Mouse (Mus musculus) liver, embryonic 13.5 days (tissue): ENCODE data around the gene Thap3. TPM values are rescaled to one million over a fixed set of nuclear protein-coding genes. Genes with fewer than 3 reads are reported as not detected.
"Not testable (repeated sequence)": the region's sequence is repeated elsewhere in the genome, so short reads cannot be mapped to it uniquely, and the experiment has no call there.

ENCODE experiments used
- ATAC-seq: fragments of 200-750 bp; cut with Nextera tagmentation; 2 replicates; pipeline ENCODE4 v1.8.0; 2017; ENCODE audit warnings: low read depth, mild to moderate bottlenecking, moderate number of reproducible peaks, moderate library complexity
- DNase-seq: peaks from one replicate; pipeline ENCODE4 v3.0.0; 2022
- H3K27ac ChIP-seq: fragments of 300-500 bp; sonication (generic); 2 replicates; pipeline ENCODE4 v1.5.1; 2015; ENCODE audit warnings: moderate library complexity, mild to moderate bottlenecking, inconsistent platforms
- H3K27me3 ChIP-seq: fragments of 300-500 bp; sonication (generic); 2 replicates; pipeline ENCODE4 v1.6.1; 2015; ENCODE audit warnings: mild to moderate bottlenecking, inconsistent platforms
- H3K36me3 ChIP-seq: fragments of 300-500 bp; sonication (generic); 2 replicates; pipeline ENCODE4 v1.6.1; 2015; ENCODE audit warnings: mild to moderate bottlenecking, inconsistent platforms
- H3K4me1 ChIP-seq: fragments of 300-500 bp; sonication (generic); replicated peaks from 2 replicates; pipeline ENCODE4 v1.6.1; 2015; ENCODE audit warnings: inconsistent platforms
- H3K4me2 ChIP-seq: fragments of 300-500 bp; sonication (generic); 2 replicates; pipeline ENCODE4 v1.6.1; 2015; ENCODE audit warnings: inconsistent platforms, mild to moderate bottlenecking, moderate library complexity
- H3K4me3 ChIP-seq: fragments of 300-500 bp; sonication (generic); replicated peaks from 2 replicates; pipeline ENCODE4 v1.5.1; 2015; ENCODE audit warnings: mild to moderate bottlenecking, inconsistent platforms
- H3K9ac ChIP-seq: fragments of 300-500 bp; sonication (generic); 2 replicates; pipeline ENCODE4 v1.6.1; 2015; ENCODE audit warnings: mild to moderate bottlenecking, inconsistent platforms
- H3K9me3 ChIP-seq: fragments of 300-500 bp; sonication (generic); replicated peaks from 2 replicates; pipeline ENCODE4 v1.6.1; 2016; ENCODE audit warnings: inconsistent platforms
- WGBS: fragments of 180-500 bp; shearing (Covaris S2); methylation state at CpG from one replicate; pipeline ENCODE4 v1.1.7; 2015; ENCODE audit not compliant: insufficient replicate concordance; 5-methylcytosine and 5-hydroxymethylcytosine counted together
- polyA plus RNA-seq: library from polyadenylated mRNA; unstranded; fragments of >200 nt; fragmentation: Nextera tagmentation; extraction: Ambion mirVana; gene quantifications from 2 replicates; pipeline ENCODE4 v1.2.1, GENCODE M21; 2015

Gene Thap3
- 7.8 and 8.1 TPM in 2 replicates for polyA plus RNA-seq

DNA sequence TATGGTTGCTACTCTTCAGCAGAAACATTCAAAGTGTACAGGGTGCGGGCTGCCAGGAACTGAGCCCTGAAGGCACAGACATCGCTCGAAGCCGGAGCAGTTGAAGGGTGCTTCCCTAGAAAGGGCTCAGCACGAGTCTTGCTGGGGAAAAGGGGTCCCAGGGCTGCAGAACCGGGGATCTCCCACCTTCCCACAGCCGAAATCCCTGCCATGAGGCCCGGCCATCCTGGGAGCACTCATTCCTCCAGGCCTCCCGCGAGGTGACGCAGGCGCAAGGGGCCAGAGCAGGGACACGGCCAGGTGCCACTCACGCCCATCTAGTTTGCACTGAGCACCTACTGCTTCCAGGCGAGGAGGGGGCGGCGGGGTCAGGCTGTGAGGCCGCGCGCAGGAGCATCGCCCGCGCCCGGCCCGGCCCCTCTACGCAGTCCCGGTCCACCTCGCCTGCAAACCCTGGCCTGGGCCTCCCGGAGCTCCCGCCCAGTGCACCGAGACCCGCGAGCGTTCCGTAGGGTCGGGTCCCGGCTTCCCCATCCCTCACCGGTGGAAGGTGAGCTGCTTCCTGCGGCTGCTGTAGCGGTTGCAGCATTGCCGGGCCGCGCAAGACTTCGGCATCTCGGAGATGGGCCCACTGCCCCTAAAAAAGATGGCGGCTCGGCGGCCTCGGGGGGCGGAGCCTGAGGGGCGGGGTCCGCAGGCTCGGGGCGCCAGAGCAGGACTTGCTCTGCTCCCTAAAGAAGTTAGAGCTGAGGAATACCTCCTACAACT lies at the start of gene Thap3:
TSS of gene Thap3 (minus strand) at position 656 of the 768 bp plus-strand sequence.
- peak within 1 kb of the TSS; percentile 78 for H3K27ac ChIP-seq
- peaks cover 44% of the 10 kb centered on the region for H3K4me1 ChIP-seq
- ATAC-seq (peak; percentile 78), DNase-seq (peak; percentile 68)
- H3K9me3 ChIP-seq: no peaks in the 10 kb centered on the region
- H3K36me3 ChIP-seq: peaks cover 30% of the 10 kb centered on the region
- peak within 1 kb of the TSS; percentile 98 for H3K4me2 ChIP-seq
- peak within 1 kb of the TSS; percentile 76 for H3K4me3 ChIP-seq
- 1% methylated on average over 54 of the region's 54 CpGs for WGBS
- peaks cover 25% of the 10 kb centered on the region for H3K27me3 ChIP-seq
- H3K9ac ChIP-seq: peak within 1 kb of the TSS; percentile 85

DNA sequence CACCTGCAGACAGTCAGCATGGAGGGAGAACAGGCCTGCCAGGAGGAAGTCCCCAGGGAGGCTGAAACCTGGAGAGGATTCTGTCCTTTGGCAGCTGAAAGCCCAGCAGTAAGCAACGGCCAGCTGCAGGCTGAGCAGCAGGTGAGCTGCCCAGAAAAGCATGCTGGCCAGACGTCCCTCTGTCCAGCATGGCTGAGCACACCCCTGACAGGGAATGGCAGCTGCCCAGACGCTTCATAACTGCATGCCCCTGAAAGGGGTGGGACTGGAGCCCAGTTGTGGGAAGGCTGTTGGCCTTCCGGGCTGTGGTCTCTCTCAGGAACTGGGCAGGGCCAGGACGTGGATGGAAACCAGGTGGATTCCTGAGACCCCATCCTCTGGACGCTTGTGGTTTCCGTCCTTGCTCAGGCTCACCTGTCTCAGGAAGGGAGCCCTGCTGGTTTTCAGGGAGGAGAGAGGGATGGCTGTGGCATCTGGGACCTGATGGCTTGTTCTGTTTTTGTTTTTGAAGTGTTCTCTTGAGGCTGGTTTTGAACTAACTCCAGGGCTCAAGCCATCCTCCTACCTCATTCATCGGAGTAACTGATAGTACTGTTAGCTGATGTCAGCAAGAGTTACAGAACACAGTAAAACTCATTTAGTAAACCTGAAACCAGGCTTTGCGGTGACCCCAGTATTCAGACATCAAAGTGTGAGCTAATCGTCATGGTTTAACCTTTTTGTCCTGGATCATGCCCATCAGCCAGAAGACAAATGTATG lies 49.6 kb upstream of the Thap3 start, which contains the start of gene Tas1r1:
TSS of gene Tas1r1 (minus strand) at position 344 of the 760 bp plus-strand sequence.
- H3K4me2 ChIP-seq: peak within 1 kb of the TSS; percentile 96
- WGBS: 38% methylated on average over 10 of the region's 10 CpGs
- H3K36me3 ChIP-seq: peaks cover 26% of the 10 kb centered on the region
- peak within 1 kb of the TSS; percentile 69; the same call in 1 of the 2 replicates for H3K27ac ChIP-seq
- DNase-seq (no peak), ATAC-seq (no peak)
- peak within 1 kb of the TSS; percentile 91 for H3K9ac ChIP-seq
- no peaks in the 10 kb centered on the region for H3K9me3 ChIP-seq
- peak within 1 kb of the TSS; percentile 92 for H3K4me3 ChIP-seq
- peaks cover 36% of the 10 kb centered on the region for H3K4me1 ChIP-seq
- H3K27me3 ChIP-seq: no peaks in the 10 kb centered on the region

DNA sequence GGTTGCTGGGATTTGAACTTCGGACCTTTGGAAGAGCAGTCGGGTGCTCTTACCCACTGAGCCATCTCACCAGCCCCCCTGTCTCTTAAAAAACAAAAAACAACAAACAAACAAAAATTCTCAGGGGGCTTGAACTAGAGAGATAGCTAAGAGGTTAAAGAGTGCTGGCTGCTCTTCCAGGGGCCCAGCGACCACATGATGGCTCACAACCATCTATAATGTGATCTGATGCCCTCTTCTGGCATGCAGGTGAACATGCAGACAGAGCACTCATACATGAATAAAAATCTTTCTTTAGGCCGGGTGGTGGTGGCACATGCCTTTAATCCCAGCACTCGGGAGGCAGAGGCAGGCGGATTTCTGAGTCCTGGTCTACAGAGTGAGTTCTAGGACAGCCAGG lies 47.7 kb upstream of the Thap3 start:
- not testable (repeated sequence) for DNase-seq, ATAC-seq, H3K4me3 ChIP-seq, H3K9ac ChIP-seq, H3K27ac ChIP-seq, H3K36me3 ChIP-seq, H3K4me2 ChIP-seq, H3K27me3 ChIP-seq, H3K9me3 ChIP-seq
- H3K4me1 ChIP-seq: peaks cover 31% of the 10 kb centered on the region
- WGBS: 84% methylated on average over 6 of the region's 6 CpGs

DNA sequence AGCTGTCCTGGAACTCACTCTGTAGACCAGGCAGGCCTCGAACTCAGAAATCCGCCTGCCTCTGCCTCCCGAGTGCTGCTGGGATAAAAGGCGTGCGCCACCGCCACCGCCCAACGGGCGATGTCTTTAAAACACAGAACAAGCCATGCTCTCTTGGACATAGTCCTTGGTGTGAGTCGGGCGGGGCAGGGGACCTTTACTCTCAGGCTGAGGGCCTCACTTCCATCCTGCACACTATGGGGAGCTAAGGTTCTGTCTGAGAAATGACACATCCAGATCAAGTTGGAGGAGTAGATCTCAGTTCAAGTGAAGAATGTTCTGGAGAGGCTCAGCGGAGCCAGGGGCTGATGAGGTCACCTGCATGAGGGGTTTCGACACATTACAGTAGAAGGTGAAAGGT lies 44.1 kb upstream of the Thap3 start:
- Histone ChIP-seq H3K4me2 (no peak overlapping the region), H3K4me1 (peaks cover 16% of the 10 kb centered on the region), H3K9ac (no peak overlapping the region), H3K4me3 (no peak overlapping the region), H3K9me3 (no peaks in the 10 kb centered on the region), H3K27me3 (peaks cover 9% of the 10 kb centered on the region), H3K36me3 (no peaks in the 10 kb centered on the region), H3K27ac (no peak overlapping the region)
- DNase-seq (no peak), ATAC-seq (no peak)
- 81% methylated on average over 13 of the region's 13 CpGs for WGBS

DNA sequence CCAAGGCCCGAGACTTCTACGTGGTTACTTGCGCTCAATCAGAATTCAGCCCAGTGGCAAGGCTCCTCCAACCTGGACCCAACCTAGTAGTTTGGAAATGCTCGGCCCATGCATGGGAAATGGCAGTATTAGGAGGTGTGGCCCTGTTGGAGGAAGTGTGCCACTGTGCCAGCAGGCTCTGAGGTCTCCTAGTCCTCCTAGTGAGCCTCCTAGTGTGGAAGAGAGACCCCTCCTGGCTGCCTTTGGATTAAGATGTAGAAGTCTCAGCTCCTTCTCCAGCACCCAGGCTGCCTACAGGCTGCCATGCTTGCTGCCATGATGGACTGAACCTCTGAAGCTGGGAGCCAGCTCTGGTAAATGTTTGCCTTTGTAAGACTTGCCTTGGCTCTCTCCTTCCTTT lies 41.2 kb upstream of the Thap3 start:
- no peak overlapping the region for H3K4me2 ChIP-seq
- H3K36me3 ChIP-seq: 0 out of 2 replicates have a peak, but pooled peaks cover 5% of the 10 kb centered on the region
- H3K4me3 ChIP-seq: no peak overlapping the region
- DNase-seq: no peak
- peaks cover 9% of the 10 kb centered on the region for H3K27me3 ChIP-seq
- 80% methylated on average over 4 of the region's 4 CpGs for WGBS
- no peaks in the 10 kb centered on the region for H3K9me3 ChIP-seq
- no peak overlapping the region for H3K27ac ChIP-seq
- no peak for ATAC-seq
- peaks cover 40% of the 10 kb centered on the region for H3K4me1 ChIP-seq
- H3K9ac ChIP-seq: no peak overlapping the region

DNA sequence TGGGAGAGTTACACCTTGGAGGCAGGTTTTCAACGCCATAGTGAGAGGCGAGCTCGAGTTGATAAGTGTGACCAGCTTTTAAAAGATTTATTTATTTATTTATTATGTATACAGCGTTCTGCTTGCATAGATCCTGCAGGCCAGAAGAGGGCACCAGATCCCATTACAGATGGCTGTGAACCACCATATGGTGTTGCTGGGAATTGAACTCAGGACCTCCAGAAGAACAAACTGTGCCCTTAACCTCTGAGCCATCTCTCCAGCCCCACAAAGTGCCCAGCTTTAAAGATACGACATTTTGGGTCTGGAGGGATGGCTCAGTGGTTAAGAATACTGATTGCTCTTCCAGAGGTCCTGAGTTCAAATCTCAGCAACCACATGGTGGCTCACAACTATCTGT lies 40.3 kb upstream of the Thap3 start:
- H3K4me3 ChIP-seq: no peak overlapping the region
- no peaks in the 10 kb centered on the region for H3K9me3 ChIP-seq
- H3K4me2 ChIP-seq: no peak overlapping the region
- ATAC-seq (no peak), DNase-seq (no peak)
- H3K27me3 ChIP-seq: peaks cover 9% of the 10 kb centered on the region
- H3K36me3 ChIP-seq: peaks cover 12% of the 10 kb centered on the region
- WGBS: 24% methylated on average over 5 of the region's 5 CpGs
- H3K27ac ChIP-seq: no peak overlapping the region
- no peak overlapping the region for H3K9ac ChIP-seq
- peaks cover 49% of the 10 kb centered on the region for H3K4me1 ChIP-seq

DNA sequence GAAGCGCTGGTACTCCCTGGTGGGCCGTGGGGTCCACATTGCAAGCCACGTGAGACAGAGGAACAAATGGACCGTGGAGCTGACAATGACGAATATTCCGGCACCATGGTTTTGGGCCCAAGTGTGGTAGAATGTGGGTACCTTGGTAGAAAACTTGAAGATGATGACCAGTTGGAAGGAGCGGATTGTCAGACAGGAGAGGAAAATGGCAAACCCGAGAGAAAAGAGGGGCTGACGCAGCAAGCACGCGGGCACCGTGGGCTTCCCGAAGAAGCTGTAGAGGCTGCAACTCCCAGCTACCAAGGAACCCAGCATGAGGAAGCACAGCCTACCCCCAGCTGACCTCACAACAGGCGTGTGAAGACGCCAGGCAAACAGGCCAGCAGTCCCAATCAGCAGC lies 39.7 kb upstream of the Thap3 start:
- Histone ChIP-seq H3K36me3 (peaks cover 18% of the 10 kb centered on the region), H3K9ac (peak overlapping the region; percentile 66), H3K4me3 (peak overlapping the region; percentile 86), H3K27ac (no peak overlapping the region), H3K27me3 (peaks cover 9% of the 10 kb centered on the region), H3K4me2 (peak overlapping the region; percentile 93), H3K9me3 (no peaks in the 10 kb centered on the region), H3K4me1 (peaks cover 55% of the 10 kb centered on the region)
- 66% methylated on average over 15 of the region's 15 CpGs for WGBS
- no peak for ATAC-seq
- DNase-seq: no peak

DNA sequence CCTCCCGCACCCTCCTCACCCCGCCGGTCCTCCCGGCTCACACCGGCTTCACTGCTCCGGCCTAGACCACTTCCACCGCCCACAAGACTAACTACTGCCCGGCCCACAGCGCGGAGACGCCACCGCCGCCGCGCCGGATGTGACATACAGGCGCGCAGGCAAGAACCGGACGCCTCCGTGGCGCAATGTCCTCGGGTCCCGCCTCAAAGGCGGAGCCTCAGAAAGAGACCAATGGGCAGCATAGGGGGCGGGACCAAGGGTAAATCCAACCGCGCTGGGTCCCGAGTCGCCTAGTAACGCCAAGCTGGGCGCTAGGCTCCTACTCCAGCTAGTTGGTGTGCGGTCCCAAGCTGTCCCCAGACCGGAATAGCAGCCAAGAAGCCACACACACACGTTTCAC lies 38.7 kb upstream of the Thap3 start, which contains the start of gene Zbtb48:
TSS of gene Zbtb48 (minus strand) at position 148 of the 400 bp plus-strand sequence.
- Histone ChIP-seq H3K4me1 (peaks cover 60% of the 10 kb centered on the region), H3K27me3 (peaks cover 8% of the 10 kb centered on the region), H3K36me3 (peaks cover 28% of the 10 kb centered on the region), H3K4me3 (peak within 1 kb of the TSS; percentile 86), H3K9me3 (no peaks in the 10 kb centered on the region), H3K9ac (peak within 1 kb of the TSS; percentile 86), H3K4me2 (peak within 1 kb of the TSS; percentile 93), H3K27ac (peak within 1 kb of the TSS; percentile 87)
- under 1% methylated on average over 35 of the region's 35 CpGs for WGBS
- DNase-seq: peak; percentile 93
- peak; percentile 95 for ATAC-seq

DNA sequence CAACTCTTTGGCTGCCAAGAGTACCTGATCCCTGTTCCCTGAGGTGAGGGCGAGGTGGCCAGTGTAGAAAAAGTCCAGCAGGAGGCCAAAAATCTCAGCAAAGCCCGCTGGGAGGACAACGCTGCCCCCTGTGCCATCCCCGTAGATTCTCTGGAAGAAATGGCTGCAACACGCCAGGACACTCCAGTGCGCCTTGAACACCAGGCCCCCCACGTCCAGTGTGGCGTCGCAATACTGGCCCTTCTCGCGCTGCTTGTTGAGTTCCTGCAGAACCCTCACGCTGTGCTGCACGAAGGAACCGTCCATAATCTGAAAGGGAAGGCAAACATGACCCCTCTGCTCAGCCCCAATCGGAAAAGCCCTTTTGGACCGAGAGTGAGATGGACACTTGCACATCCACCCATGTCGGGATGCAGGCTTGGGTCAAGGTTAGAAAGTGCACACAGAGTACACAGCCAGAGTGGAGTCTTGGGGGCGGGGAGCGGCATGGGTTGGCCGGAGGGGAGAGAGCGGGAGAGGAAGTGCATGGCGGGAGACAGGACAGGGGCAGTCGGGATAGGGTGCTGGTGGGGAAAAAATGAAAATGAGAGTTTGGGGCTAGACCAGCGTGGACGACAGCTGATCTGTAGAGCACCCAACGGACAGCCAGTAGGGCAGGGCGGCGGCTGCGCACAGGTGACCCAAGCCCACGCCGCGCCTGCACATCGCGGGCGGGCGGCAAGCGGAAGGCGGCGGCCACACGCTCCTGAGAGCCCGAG lies 38.1 kb upstream of the Thap3 start:
- Histone ChIP-seq H3K27me3 (peaks cover 3% of the 10 kb centered on the region; the same call in 1 of the 2 replicates), H3K36me3 (peaks cover 34% of the 10 kb centered on the region), H3K9ac (peak overlapping the region; percentile 86), H3K4me2 (peak overlapping the region; percentile 93), H3K4me1 (peaks cover 60% of the 10 kb centered on the region), H3K27ac (peak overlapping the region; percentile 87), H3K4me3 (peak overlapping the region; percentile 86), H3K9me3 (no peaks in the 10 kb centered on the region)
- ATAC-seq: peak; percentile 67
- no peak for DNase-seq
- WGBS: 3% methylated on average over 41 of the region's 41 CpGs

DNA sequence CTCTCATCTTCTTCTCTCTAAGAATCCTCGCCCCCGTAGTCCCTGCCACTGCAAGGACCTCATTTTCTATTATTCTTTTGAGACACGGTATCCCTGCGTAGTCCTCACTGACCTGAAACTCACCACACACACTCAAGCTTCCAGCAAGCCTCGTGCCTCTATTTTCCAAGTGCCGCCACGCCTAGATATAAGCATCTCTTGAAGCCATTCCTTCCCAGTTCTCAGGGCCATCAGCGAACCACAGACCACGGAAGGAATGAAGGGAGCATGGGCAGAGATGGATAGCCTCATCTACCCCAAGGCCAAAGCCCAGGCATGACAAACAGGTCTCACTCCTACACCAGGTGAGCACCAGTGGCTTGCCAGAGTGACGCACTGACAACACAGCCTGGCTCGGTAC lies 35.7 kb upstream of the Thap3 start:
- Histone ChIP-seq H3K4me2 (peak overlapping the region; percentile 93), H3K4me1 (peaks cover 54% of the 10 kb centered on the region), H3K27ac (no peak overlapping the region), H3K4me3 (no peak overlapping the region), H3K36me3 (peaks cover 58% of the 10 kb centered on the region), H3K27me3 (no peaks in the 10 kb centered on the region), H3K9me3 (no peaks in the 10 kb centered on the region), H3K9ac (peak overlapping the region; percentile 23; the same call in 1 of the 2 replicates)
- WGBS: 82% methylated on average over 11 of the region's 11 CpGs
- DNase-seq (no peak), ATAC-seq (no peak)

DNA sequence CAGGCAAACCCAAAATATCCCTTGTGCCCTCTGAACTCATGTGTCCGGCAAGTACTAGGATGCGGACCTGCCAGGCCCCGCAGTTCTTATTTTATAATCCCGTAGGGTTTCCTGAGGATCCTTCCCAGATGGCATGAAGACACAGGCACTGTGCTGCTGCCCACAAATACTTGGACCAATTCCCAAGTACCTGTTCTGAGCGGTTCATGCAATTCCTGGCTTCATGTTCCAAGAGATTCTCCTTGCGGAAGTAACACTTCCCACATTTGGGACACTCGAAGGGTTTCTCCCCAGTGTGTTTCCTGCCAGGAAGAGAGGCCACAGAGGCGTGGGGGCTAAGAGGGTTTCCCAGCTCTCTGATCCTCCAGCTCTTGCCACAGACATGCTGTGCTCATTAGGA lies 33.7 kb upstream of the Thap3 start:
- H3K27ac ChIP-seq: no peak overlapping the region
- DNase-seq (no peak), ATAC-seq (no peak)
- H3K4me3 ChIP-seq: no peak overlapping the region
- H3K27me3 ChIP-seq: no peaks in the 10 kb centered on the region
- peaks cover 72% of the 10 kb centered on the region for H3K36me3 ChIP-seq
- no peaks in the 10 kb centered on the region for H3K9me3 ChIP-seq
- peaks cover 41% of the 10 kb centered on the region for H3K4me1 ChIP-seq
- H3K9ac ChIP-seq: no peak overlapping the region
- 79% methylated on average over 8 of the region's 8 CpGs for WGBS
- H3K4me2 ChIP-seq: no peak overlapping the region
